Mouse (Mus musculus) left cerebral cortex, adult 2 months (tissue): ENCODE results near the gene Acly. TPM values are rescaled to one million over a fixed set of nuclear protein-coding genes. Genes with fewer than 3 reads are reported as not detected.

Source experiments
- DNase-seq, 2 experiments: peaks; one replicate each; pipeline ENCODE4 v3.0.0; 2021 to 2022; ENCODE audit warnings: low spot score in 2 of 2, mixed read lengths in 1 of 2; ENCODE audit errors: extremely low spot score in 1 of 2
- H3K27ac ChIP-seq: fragments of 200-600 bp; 2 replicates; pipeline ENCODE4 v1.8.1; 2022
- H3K4me3 ChIP-seq: fragments of 200-600 bp; 2 replicates; pipeline ENCODE4 v1.8.1; 2022
- CTCF ChIP-seq: fragments of 200-600 bp; IDR thresholded peaks from 2 replicates; pipeline ENCODE4 v1.8.1; 2022; ENCODE audit warnings: antibody characterized with exemption, mild to moderate bottlenecking, moderate library complexity
- intact Hi-C: fragments of 180-260 bp; cut with DNase I; formaldehyde crosslinking; loops from one replicate; pipeline ENCODE4 v1.15.1; 2025
- long read RNA-seq, 2 experiments: library from polyadenylated mRNA; stranded (forward); transcript quantifications; one replicate each; pipeline ENCODE4 v2.0.0; 2021; ENCODE audit warnings: borderline mapping rate in 2 of 2
- total RNA-seq, 2 experiments: library from RNA; stranded (reverse); gene quantifications; 2 replicates each; pipeline ENCODE4 v1.2.3; 2021

Acly gene
- 100 to 1,000 TPM; 119 to 131 TPM for total RNA-seq
- long read RNA-seq, experiment 1, full-length matches to known transcripts = 378 of 446 reads
- long read RNA-seq, experiment 1, partial matches to known transcripts = 44 of 446 reads
- long read RNA-seq, experiment 1, other reads (novel, unspliced or antisense) = 24 of 446 reads
- long read RNA-seq, experiment 2, full-length matches to known transcripts = 301 of 357 reads
- long read RNA-seq, experiment 2, partial matches to known transcripts = 36 of 357 reads
- long read RNA-seq, experiment 2, other reads (novel, unspliced or antisense) = 20 of 357 reads

- Histone ChIP-seq H3K4me3 (peak within 1 kb of the TSS; percentile 87), H3K27ac (peak within 1 kb of the TSS; percentile 88)
- TF ChIP-seq CTCF = no peak
- intact Hi-C loops = loop anchor here (1.0 kb wide), 1 partner anchor 18 kb away; the partner anchor contains the start of gene Ttc25
- DNase-seq = peak; percentile 98
These were observed at the start of gene Acly for GRCm38 (mm10) chr11:100527458-100528374. Gene Acly, minus strand, starts transcription at chr11:100528000.

- peak overlapping the region; percentile 70 for H3K4me3 ChIP-seq
- no peak for TF ChIP-seq CTCF
- intact Hi-C loops = no loop called here
- DNase-seq = no peak
- H3K27ac ChIP-seq = peak overlapping the region; percentile 85
These were observed 48.5 kb upstream of the Acly start for GRCm38 (mm10) chr11:100576256-100576655.

GRCm38 (mm10) chr11:100575484-100575855 lies 47.7 kb upstream of the Acly start:
- peak overlapping the region; percentile 70 for H3K4me3 ChIP-seq
- no peak for TF ChIP-seq CTCF
- intact Hi-C loops = no loop called here
- peak in 1 of 2 experiments; percentile 58 for DNase-seq
- H3K27ac ChIP-seq = peak overlapping the region; percentile 85

GRCm38 (mm10) chr11:100574708-100575483 lies 47.1 kb upstream of the Acly start, which contains the start of gene Cnp:
Gene Cnp, plus strand, starts transcription at chr11:100574904.
- H3K27ac ChIP-seq = peak within 1 kb of the TSS; percentile 85
- peak; percentile 64 to 67 for DNase-seq
- peak; percentile 6; the same call in 1 of the 2 replicates for TF ChIP-seq CTCF
- intact Hi-C loops = no loop called here
- peak within 1 kb of the TSS; percentile 70 for H3K4me3 ChIP-seq

GRCm38 (mm10) chr11:100574188-100574587 lies 46.4 kb upstream of the Acly start:
- no peak overlapping the region; the same call in 1 of the 2 replicates for H3K4me3 ChIP-seq
- intact Hi-C loops = no loop called here
- no peak for TF ChIP-seq CTCF
- DNase-seq = no peak
- peak overlapping the region; percentile 85 for H3K27ac ChIP-seq

- peak; percentile 42 to 63 for DNase-seq
- no peak for TF ChIP-seq CTCF
- H3K4me3 ChIP-seq = peak overlapping the region; percentile 34
- H3K27ac ChIP-seq = peak overlapping the region; percentile 67
- intact Hi-C loops = loop anchor here (2.0 kb wide), 6 partner anchors 40 to 388 kb away; partner anchors contain the start of gene Nkiras2
These were observed 43.4 kb upstream of the Acly start for GRCm38 (mm10) chr11:100571202-100571567.

- intact Hi-C loops = loop anchor here (2.0 kb wide), 6 partner anchors 40 to 388 kb away; partner anchors contain the start of gene Nkiras2
- peak; percentile 74 to 78 for DNase-seq
- peak overlapping the region; percentile 67 for H3K27ac ChIP-seq
- H3K4me3 ChIP-seq = peak overlapping the region; percentile 34
- TF ChIP-seq CTCF = peak; percentile 92
These were observed 42.8 kb upstream of the Acly start for GRCm38 (mm10) chr11:100570430-100571201.

GRCm38 (mm10) chr11:100569789-100570188 lies 42.0 kb upstream of the Acly start:
- intact Hi-C loops = loop anchor here (2.0 kb wide), 6 partner anchors 41 to 389 kb away; partner anchors contain the start of gene Nkiras2
- DNase-seq = no peak
- no peak for TF ChIP-seq CTCF
- no peak overlapping the region for H3K4me3 ChIP-seq
- H3K27ac ChIP-seq = no peak overlapping the region

- no peak for TF ChIP-seq CTCF
- Histone ChIP-seq H3K4me3 (no peak overlapping the region), H3K27ac (no peak overlapping the region)
- no peak for DNase-seq
- intact Hi-C loops = no loop called here
These were observed 40.9 kb upstream of the Acly start for GRCm38 (mm10) chr11:100568692-100569091.

GRCm38 (mm10) chr11:100567815-100568245 lies 40.0 kb upstream of the Acly start:
- DNase-seq = no peak
- intact Hi-C loops = no loop called here
- no peak for TF ChIP-seq CTCF
- Histone ChIP-seq H3K27ac (no peak overlapping the region), H3K4me3 (no peak overlapping the region)

GRCm38 (mm10) chr11:100567229-100567628 lies 39.4 kb upstream of the Acly start:
- no peak overlapping the region for H3K27ac ChIP-seq
- DNase-seq = no peak
- no peak for TF ChIP-seq CTCF
- intact Hi-C loops = no loop called here
- no peak overlapping the region for H3K4me3 ChIP-seq
